Mouse (Mus musculus) skeletal muscle tissue, adult 2 months (tissue): ENCODE measurements around the gene Vmn2r14.
"Not testable (repeated sequence)": the region's sequence is repeated elsewhere in the genome, so short reads cannot be mapped to it uniquely, and the experiment has no call there.

Source experiments
- DNase-seq: peaks from one replicate; pipeline ENCODE4 v3.0.0-alpha.2; 2012; ENCODE audit warnings: low read depth, low spot score

The Vmn2r14 gene

DNA sequence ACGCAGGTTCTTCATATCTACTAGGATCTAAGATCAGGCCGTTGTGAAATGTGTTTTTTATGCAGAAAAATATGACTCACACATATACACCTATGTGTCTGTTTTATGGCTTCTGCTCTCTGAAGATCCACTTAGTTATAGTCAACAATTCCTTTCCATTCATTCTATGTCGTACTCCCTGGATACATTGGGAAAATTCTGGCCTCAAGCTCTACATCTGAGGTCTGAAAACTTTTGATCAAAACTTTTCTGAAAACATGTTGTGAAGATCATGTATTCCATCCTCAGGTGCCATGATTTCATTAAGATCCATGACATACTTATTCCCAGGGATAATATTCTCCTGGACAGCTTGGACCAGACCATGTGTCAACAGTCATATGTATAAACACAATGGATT lies at the start of gene Vmn2r14:
Vmn2r14 (minus strand) TSS at position 101 of the 400 bp plus-strand sequence.
- no peak for DNase-seq

DNA sequence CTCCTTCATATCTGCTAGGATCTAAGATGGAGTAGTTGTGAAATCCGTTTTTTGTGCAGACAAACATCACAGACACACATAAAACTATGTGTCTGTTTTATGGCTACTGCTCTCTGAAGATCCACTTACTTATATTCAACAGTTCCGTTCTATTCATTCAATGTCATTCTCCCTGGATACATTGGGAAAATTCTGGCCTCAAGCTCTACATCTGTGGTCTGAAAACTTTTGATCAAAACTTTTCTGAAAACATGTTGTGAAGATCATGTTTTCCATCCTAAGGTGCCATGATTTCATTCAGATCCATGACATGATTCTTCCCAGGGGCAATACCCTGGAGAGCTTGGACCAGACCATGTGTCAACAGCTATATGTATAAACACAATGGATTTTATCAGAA lies 32.4 kb downstream of the Vmn2r14 start, which contains the start of gene Vmn2r13:
Vmn2r13 (minus strand) TSS at position 101 of the 400 bp plus-strand sequence.
- not testable (repeated sequence) for DNase-seq

DNA sequence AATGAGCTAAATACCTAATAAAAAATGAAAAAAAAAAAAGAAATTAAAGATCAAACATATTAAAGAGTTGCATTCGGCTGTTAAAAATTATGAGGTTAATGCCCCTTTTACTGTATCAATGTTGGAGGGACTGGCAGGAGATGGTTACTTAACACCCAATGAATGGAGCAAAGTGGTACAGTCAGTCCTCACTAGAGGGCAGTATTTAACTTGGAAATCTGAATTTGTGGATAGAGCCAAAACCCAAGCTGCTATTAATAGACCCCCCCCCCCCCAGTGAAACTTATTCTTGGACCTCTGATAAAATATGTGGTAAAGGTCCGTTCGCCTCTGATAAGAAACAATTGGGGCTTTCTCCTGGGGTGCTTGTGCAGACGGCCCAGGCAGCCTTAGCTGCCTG lies 57.7 kb downstream of the Vmn2r14 start:
- not testable (repeated sequence) for DNase-seq
